Mouse (Mus musculus) heart, embryonic 12.5 days (tissue): ENCODE results near the gene Xntrpc. TPM values are rescaled to one million over a fixed set of nuclear protein-coding genes. Genes with fewer than 3 reads are reported as not detected.
A peak's percentile ranks its signal among the peaks of the same experiment; 100 is the strongest.
"Not testable (repeated sequence)": the region's sequence is repeated elsewhere in the genome, so short reads cannot be mapped to it uniquely, and the experiment has no call there.

Experiments used
- ATAC-seq: fragments of 200-750 bp; cut with Nextera tagmentation; 2 replicates; pipeline ENCODE4 v1.8.0; 2017; ENCODE audit warnings: moderate TSS enrichment, moderate library complexity; ENCODE audit not compliant: insufficient number of reproducible peaks, low FRiP score
- H3K27ac ChIP-seq: fragments of 300-500 bp; sonication (generic); 2 replicates; pipeline ENCODE4 v1.5.1; 2016; ENCODE audit warnings: mild to moderate bottlenecking, moderate library complexity; ENCODE audit not compliant: poor library complexity, severe bottlenecking
- H3K27me3 ChIP-seq: fragments of 300-500 bp; sonication (generic); replicated peaks from 2 replicates; pipeline ENCODE4 v1.6.1; 2016; ENCODE audit warnings: mild to moderate bottlenecking, moderate library complexity
- H3K36me3 ChIP-seq: fragments of 300-500 bp; sonication (generic); 2 replicates; pipeline ENCODE4 v1.6.1; 2016; ENCODE audit warnings: mild to moderate bottlenecking, moderate library complexity
- H3K4me1 ChIP-seq: fragments of 300-500 bp; sonication (generic); replicated peaks from 2 replicates; pipeline ENCODE4 v1.6.1; 2016; ENCODE audit warnings: mild to moderate bottlenecking
- H3K4me2 ChIP-seq: fragments of 300-500 bp; sonication (generic); 2 replicates; pipeline ENCODE4 v1.6.1; 2016; ENCODE audit warnings: mild to moderate bottlenecking, moderate library complexity
- H3K4me3 ChIP-seq: fragments of 300-500 bp; sonication (generic); 2 replicates; pipeline ENCODE4 v1.5.1; 2016; ENCODE audit warnings: mild to moderate bottlenecking
- H3K9ac ChIP-seq: fragments of 300-500 bp; sonication (generic); 2 replicates; pipeline ENCODE4 v1.6.1; 2016; ENCODE audit warnings: mild to moderate bottlenecking, moderate library complexity
- H3K9me3 ChIP-seq: fragments of 300-500 bp; sonication (generic); replicated peaks from 2 replicates; pipeline ENCODE4 v1.6.1; 2016; ENCODE audit warnings: mild to moderate bottlenecking, moderate library complexity
- WGBS: fragments of 180-500 bp; shearing (Covaris S2); methylation state at CpG from one replicate; pipeline ENCODE4 v1.1.7; 2016; 5-methylcytosine and 5-hydroxymethylcytosine counted together
- polyA plus RNA-seq: library from polyadenylated mRNA; unstranded; fragments of >200 nt; fragmentation: Nextera tagmentation; extraction: Ambion mirVana; gene quantifications from 2 replicates; pipeline ENCODE4 v1.2.1, GENCODE M21; 2016

Xntrpc gene
- 0.90 and 1.5 TPM in 2 replicates for polyA plus RNA-seq

DNA sequence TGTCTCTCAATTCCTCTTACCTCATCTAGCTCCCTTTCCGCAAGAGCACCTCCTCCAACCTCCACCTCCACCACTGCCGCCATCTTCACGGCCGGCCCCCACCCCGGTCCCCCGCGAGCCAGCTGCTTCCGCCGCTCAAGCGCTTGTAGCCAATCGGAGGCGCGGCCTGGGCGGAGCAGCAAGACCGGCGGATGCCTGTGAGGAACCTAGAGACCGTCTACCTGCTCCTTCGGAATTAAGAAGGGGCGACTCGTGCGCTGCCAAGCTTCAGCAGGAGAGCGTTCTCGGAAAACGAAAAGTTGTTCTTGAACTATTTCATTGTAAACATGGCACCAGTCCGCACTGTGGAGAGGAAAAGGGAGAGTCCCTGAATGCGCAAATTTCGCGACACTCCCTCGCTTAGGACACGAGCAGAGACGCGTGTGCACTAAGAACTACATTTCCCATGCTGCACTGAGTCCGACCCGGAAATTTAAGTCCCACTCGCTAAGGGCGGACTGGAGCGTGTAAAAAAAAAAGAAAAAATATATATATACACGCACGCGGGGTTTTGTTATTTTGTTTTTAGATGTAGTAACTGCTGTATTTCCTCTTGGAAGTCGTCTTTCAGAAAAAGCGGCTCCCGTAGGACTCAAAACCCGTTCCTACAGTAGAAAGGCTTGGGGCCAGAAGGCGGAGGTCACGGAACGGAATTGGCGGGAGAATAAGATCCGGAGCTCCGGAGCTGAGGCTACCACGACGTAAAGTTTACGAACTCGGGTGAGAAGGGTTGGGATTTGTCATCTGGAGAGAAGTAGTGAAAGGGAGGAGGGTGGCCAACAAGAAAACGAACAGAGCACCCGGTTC is at the start of gene Xntrpc, which contains the start of the genes Rnf121 and Xndc1:
TSS of gene Xntrpc (plus strand) at position 668 of the 846 bp plus-strand sequence.
TSS of gene Rnf121 (minus strand) at position 424 of the 846 bp plus-strand sequence.
TSS of gene Xndc1 (plus strand) at position 466 of the 846 bp plus-strand sequence.
- H3K27me3 ChIP-seq = no peaks in the 10 kb centered on the region
- H3K4me2 ChIP-seq = peak within 1 kb of the TSS; percentile 83
- peaks cover 19% of the 10 kb centered on the region for H3K4me1 ChIP-seq
- peak within 1 kb of the TSS; percentile 76 for H3K27ac ChIP-seq
- WGBS = under 1% methylated on average over 56 of the region's 56 CpGs
- H3K9me3 ChIP-seq = no peaks in the 10 kb centered on the region
- H3K4me3 ChIP-seq = peak within 1 kb of the TSS; percentile 95
- H3K9ac ChIP-seq = peak within 1 kb of the TSS; percentile 83
- peak; percentile 98 for ATAC-seq
- peaks cover 22% of the 10 kb centered on the region; the same call in 1 of the 2 replicates for H3K36me3 ChIP-seq

DNA sequence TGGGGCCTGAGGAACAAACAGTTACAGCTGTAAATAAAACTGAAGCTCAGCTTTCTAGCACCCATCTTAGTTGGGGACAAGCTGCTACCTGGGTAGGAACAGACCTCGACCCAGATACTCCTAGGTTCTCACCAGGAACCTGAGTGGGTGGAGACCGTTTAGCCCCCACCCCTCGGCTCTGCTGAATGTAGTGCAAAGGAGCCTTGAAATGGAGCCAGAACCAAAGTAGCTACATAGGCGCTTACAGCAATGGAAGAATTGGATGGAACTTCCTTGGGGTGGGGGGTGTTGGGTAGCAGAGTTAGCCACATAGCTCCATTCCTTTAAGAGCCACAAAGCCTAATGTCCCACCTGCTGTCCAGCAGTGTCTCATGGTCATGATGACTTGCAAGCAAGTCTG is 48.6 kb upstream of the Xntrpc start:
- H3K9me3 ChIP-seq = no peaks in the 10 kb centered on the region
- H3K4me2 ChIP-seq = no peak overlapping the region
- no peak overlapping the region for H3K4me3 ChIP-seq
- H3K4me1 ChIP-seq = peaks cover 14% of the 10 kb centered on the region
- no peaks in the 10 kb centered on the region for H3K27me3 ChIP-seq
- peaks cover 92% of the 10 kb centered on the region for H3K36me3 ChIP-seq
- WGBS = 82% methylated on average over 4 of the region's 4 CpGs
- no peak for ATAC-seq
- no peak overlapping the region for H3K27ac ChIP-seq
- H3K9ac ChIP-seq = no peak overlapping the region

DNA sequence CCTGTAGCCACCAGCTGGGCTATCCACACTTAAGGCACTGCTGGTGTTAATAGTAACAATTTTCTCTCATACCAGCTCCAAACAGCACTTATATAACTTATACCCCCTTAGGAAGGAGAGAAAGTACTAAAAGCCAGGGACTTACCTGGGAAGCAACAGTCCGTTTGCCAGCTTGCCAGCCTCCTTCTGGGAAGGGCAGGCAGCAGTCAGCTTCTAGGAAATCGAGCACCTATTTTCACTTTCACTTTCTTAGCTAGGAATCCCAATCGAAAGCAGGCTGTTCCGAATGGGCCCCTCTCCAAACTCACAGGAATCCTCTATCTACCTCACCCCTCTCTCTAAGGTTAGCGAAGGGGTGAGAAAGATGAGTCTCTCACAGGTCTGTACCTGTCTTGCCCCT is 48.1 kb upstream of the Xntrpc start:
- Histone ChIP-seq H3K9ac (no peak overlapping the region), H3K4me1 (peaks cover 14% of the 10 kb centered on the region), H3K4me2 (no peak overlapping the region), H3K27me3 (no peaks in the 10 kb centered on the region), H3K27ac (peak overlapping the region; percentile 26; the same call in 1 of the 2 replicates), H3K9me3 (no peaks in the 10 kb centered on the region), H3K4me3 (no peak overlapping the region), H3K36me3 (peaks cover 92% of the 10 kb centered on the region)
- no peak for ATAC-seq
- WGBS = 77% methylated on average over 5 of the region's 5 CpGs

DNA sequence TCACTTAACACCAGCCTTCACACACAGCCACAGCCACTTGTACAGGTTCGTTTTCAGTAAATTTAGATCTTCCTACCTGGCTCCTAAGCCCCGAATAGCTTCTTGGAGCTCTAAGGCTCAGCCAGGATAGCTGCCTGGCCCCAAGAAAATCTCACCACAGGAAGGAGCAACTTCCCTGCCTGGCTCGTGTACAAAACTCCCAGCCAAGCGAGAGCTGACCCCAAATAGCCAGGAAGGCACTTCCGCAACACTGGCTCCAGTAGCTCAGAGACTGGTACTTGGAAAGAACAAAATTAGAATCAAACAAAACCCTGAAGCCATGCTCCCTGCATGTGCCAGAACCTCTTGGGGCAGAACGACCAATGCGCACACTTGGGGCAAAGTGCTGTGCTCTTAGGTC is 47.5 kb upstream of the Xntrpc start:
- H3K9me3 ChIP-seq = no peaks in the 10 kb centered on the region
- H3K4me2 ChIP-seq = no peak overlapping the region
- no peak for ATAC-seq
- peaks cover 92% of the 10 kb centered on the region for H3K36me3 ChIP-seq
- H3K4me3 ChIP-seq = no peak overlapping the region
- WGBS = 72% methylated on average over 7 of the region's 7 CpGs
- no peak overlapping the region for H3K9ac ChIP-seq
- H3K27ac ChIP-seq = peak overlapping the region; percentile 26; the same call in 1 of the 2 replicates
- H3K27me3 ChIP-seq = no peaks in the 10 kb centered on the region
- H3K4me1 ChIP-seq = peaks cover 8% of the 10 kb centered on the region

DNA sequence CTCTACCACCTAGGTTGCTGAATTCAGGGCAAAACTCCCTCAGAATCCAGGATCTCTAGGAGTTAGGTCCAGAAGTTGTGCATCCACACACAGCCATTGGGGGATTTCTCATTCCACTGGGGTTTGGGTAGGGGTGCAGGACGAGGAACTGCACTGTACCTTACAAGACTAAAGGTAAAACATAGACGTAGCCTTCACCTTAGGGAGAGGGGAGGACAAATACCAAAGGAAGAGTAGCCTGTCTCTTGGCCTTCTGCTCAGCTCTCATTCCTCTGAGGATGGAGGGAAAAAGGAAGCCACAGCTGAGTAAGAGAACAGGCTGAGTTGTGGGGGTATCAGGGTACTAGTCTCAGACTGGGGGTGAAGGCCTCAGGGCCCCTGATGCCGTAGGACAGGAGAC is 46.9 kb upstream of the Xntrpc start, which contains the start of gene Il18bp:
TSS of gene Il18bp (minus strand) at position 101 of the 400 bp plus-strand sequence.
- Histone ChIP-seq H3K4me3 (no peak within 1 kb of the TSS), H3K36me3 (peaks cover 92% of the 10 kb centered on the region), H3K4me1 (peaks cover 7% of the 10 kb centered on the region), H3K4me2 (no peak within 1 kb of the TSS), H3K27me3 (no peaks in the 10 kb centered on the region), H3K27ac (peak within 1 kb of the TSS; percentile 26; the same call in 1 of the 2 replicates), H3K9ac (no peak within 1 kb of the TSS), H3K9me3 (no peaks in the 10 kb centered on the region)
- ATAC-seq = no peak
- WGBS = 88% methylated on average over 3 of the region's 3 CpGs

DNA sequence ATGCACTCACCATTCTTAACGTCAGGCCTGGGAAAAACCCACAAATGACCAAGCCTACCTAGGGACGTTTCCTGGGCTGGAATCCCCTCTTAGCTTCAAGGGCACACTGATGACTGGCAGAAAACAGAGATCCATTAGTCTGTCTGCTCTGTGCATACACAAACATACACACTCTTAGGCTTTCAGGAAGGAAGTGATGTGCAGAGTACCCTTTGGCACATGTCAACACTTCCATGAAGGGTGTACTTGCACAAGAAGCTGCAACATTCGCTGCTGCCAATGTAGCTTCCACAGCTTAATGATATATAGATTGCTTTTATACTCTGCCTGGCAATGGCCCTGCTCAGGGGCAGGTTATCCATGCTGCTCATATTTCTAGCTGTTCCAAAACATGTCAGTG is 46.2 kb upstream of the Xntrpc start:
- ATAC-seq = no peak
- H3K9ac ChIP-seq = no peak overlapping the region
- no peak overlapping the region for H3K4me3 ChIP-seq
- peaks cover 7% of the 10 kb centered on the region for H3K4me1 ChIP-seq
- H3K4me2 ChIP-seq = no peak overlapping the region
- H3K36me3 ChIP-seq = peaks cover 92% of the 10 kb centered on the region
- 54% methylated on average over 3 of the region's 3 CpGs for WGBS
- no peaks in the 10 kb centered on the region for H3K9me3 ChIP-seq
- no peak overlapping the region for H3K27ac ChIP-seq
- no peaks in the 10 kb centered on the region for H3K27me3 ChIP-seq

DNA sequence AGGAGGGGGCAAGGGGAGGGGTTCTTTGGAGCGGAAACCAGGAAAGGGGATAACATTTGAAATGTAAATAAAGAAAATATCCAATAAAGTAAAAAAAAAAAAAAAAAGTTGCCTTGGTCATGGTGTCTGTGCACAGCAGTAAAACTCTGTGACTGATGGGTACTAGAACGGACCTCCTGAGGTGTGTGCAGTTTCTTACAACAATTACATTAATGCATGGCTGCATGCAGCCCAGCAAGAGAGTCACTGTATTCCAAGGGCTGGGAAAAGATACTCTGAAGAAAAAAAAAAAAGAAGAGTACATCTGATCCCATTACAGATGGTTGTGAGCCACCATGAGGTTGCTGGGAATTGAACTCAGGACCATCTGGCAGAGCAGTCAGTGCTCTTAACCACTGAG is 44.6 kb upstream of the Xntrpc start:
- H3K4me2 ChIP-seq, H3K27me3 ChIP-seq, H3K4me1 ChIP-seq, H3K9me3 ChIP-seq, ATAC-seq, H3K27ac ChIP-seq, H3K9ac ChIP-seq, H3K4me3 ChIP-seq: not testable (repeated sequence)
- peaks cover 85% of the 10 kb centered on the region for H3K36me3 ChIP-seq
- 91% methylated on average over 2 of the region's 2 CpGs for WGBS

DNA sequence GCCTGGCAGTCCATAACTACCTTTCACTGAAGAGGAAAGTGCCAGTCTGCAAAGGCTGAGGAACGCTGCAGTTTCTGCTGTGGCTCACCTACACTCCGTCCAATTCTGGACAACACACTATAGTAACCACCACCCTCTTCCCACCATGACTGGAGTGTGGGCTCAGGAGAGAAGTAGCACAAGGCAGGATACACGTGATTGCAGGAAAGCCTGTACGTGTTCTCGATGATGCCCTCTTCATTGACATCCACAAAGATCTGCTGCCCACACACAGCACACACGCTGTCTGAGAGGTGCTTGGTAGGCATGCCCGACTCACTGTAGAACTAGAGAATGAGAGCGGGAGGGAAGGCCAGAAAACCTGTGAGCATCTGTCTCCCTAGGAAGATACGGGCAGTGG is 41.7 kb upstream of the Xntrpc start:
- Histone ChIP-seq H3K9me3 (no peaks in the 10 kb centered on the region), H3K4me3 (no peak overlapping the region), H3K4me1 (no peaks in the 10 kb centered on the region), H3K4me2 (no peak overlapping the region), H3K9ac (no peak overlapping the region), H3K36me3 (peaks cover 81% of the 10 kb centered on the region), H3K27me3 (no peaks in the 10 kb centered on the region), H3K27ac (no peak overlapping the region)
- 92% methylated on average over 9 of the region's 9 CpGs for WGBS
- ATAC-seq = no peak

DNA sequence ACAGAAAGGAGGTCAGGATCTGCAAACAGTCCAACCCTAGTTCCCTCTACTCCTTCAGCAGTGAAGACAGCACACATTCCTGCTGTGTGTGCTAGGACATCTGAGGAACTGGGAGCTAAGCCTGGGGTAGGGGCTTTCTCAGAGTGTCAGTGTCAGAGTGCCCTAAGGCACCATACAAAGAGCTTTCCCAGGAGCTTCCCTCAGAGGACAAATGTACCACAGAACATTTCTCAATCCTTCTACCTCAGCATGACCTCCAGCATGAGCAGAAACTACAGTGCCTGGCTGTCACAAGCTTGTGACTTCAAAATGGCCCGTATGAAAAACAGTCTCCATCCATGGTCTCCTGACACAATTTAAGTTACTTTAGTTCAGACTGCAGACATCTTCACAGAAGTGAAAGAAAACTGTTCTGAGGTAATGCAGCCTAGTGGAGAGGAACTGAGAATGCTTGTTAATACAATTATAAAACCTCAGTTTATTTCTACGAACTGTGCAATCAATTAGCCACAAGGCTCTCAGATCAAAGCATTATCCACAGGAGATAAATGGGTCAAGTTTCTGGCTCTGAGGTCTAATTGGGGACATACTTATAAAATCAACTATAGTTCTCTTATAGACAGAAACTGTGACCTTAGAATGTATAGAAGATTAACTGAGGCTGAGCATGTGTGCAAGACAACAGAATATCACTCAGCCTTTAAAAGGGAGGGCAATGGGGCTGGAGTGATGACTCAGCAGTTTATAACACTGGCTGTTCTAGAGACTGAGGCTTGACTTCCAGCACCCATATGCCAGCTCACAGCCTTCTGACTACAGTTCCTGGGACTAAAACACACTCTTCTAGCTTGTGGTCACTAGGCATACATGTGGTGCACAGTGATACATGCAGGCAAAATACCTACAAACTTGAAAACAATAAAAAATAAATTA is 40.1 kb upstream of the Xntrpc start:
- Histone ChIP-seq H3K27me3 (no peaks in the 10 kb centered on the region), H3K27ac (no peak overlapping the region), H3K4me2 (no peak overlapping the region), H3K4me3 (no peak overlapping the region), H3K36me3 (peaks cover 77% of the 10 kb centered on the region), H3K4me1 (no peaks in the 10 kb centered on the region), H3K9me3 (no peaks in the 10 kb centered on the region), H3K9ac (no peak overlapping the region)
- 94% methylated on average over 2 of the region's 2 CpGs for whole genome bisulfite sequencing
- ATAC-seq = no peak

DNA sequence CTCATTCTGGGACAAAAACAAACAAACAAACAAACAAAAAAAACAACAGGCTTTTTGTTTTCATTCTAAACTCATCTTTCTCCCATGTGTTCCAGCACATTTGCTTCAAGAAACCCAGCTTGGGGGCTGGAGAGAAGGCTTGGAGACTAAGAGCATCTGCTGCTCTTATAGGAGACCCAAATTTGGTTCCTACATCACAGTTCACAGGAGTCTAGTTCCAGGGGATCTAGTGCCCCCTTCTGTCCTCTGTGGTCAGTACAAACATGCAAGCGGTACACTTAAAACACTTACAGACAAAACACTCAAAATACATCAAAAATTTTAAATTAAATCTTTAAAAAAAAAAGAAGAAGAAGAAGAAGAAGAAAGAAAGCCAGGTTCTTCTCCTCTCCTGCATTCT is 30.6 kb upstream of the Xntrpc start:
- H3K4me2 ChIP-seq = no peak overlapping the region
- no peak overlapping the region for H3K4me3 ChIP-seq
- no peaks in the 10 kb centered on the region for H3K4me1 ChIP-seq
- H3K27ac ChIP-seq = no peak overlapping the region
- peaks cover 90% of the 10 kb centered on the region for H3K36me3 ChIP-seq
- ATAC-seq = no peak
- H3K9ac ChIP-seq = no peak overlapping the region
- H3K9me3 ChIP-seq = no peaks in the 10 kb centered on the region
- H3K27me3 ChIP-seq = no peaks in the 10 kb centered on the region
- WGBS = 89% methylated on average over 1 of the region's 1 CpGs

DNA sequence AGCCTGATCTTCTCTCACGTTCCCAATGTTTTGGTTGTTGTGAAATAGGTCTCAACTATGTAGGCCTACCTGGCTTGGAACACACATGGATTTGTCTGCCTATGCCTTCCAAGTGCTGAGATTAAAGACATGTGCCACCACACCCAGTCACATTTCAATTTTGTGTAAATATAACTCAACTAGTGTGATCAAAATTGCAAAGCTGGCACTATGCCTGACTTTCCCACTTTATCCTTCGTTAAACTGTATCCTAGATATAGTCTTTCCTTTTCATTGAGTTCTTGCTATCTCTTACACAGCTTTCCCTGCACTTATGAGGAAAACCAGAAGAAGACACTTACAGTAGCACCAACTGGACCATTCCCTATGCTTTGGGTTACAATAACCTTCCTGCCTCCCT is 30.0 kb upstream of the Xntrpc start:
- Histone ChIP-seq H3K9me3 (no peaks in the 10 kb centered on the region), H3K4me2 (no peak overlapping the region), H3K36me3 (peaks cover 93% of the 10 kb centered on the region), H3K27ac (no peak overlapping the region), H3K4me1 (no peaks in the 10 kb centered on the region), H3K4me3 (no peak overlapping the region), H3K9ac (no peak overlapping the region), H3K27me3 (no peaks in the 10 kb centered on the region)
- WGBS = 78% methylated on average over 2 of the region's 2 CpGs
- ATAC-seq = no peak
